Mouse (Mus musculus) testis, adult 2 months (tissue): ENCODE data around the gene Robo2.

ENCODE experiments used
- CTCF ChIP-seq: fragments of 200-500 bp; IDR thresholded peaks from 2 replicates; pipeline ENCODE4 v1.5.1; 2012; ENCODE audit warnings: low read depth, mild to moderate bottlenecking, inconsistent platforms, low read length, moderate library complexity; ENCODE audit not compliant: control insufficient read depth, insufficient read depth, insufficient replicate concordance
- POLR2A ChIP-seq: fragments of 200-500 bp; IDR thresholded peaks from 2 replicates; pipeline ENCODE4 v1.6.1; 2012; ENCODE audit warnings: low read depth, mild to moderate bottlenecking, inconsistent platforms, low read length, moderate library complexity; ENCODE audit not compliant: control insufficient read depth

DNA sequence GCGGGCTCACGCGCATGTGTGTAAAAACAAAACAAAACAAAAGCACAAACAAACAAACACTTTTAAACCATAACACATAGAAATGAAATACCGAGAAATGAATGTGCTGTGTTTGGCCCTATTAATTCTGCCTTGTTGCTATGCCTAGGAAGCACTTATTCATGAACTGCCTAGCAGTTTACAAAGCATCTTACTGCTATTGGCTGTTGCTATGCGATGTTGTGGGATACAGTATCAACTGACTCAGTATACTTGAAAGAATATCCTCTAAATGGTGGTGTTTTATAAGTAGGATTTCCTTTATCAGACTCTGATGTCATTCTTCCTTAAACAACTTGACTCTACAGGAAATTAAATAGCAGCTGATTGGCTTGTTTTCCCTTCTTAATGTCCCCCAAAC lies 339.0 kb downstream of the Robo2 start:
- TF ChIP-seq CTCF (no peak), POLR2A (no peak)
